Mouse (Mus musculus): ENCODE measurements at regions not wholly inside any gene's neighbourhood (a gene's known extent, or its start where the extent isn't known, plus 50 kb on each side); places are given as distances from the start of the nearest gene placed in this dataset.
"Not testable (repeated sequence)": the region's sequence is repeated elsewhere in the genome, so short reads cannot be mapped to it uniquely, and the experiment has no call there.

GRCm38 (mm10) chr10:114265927-114266326 is 536.2 kb downstream of the Trhde start:
- Histone ChIP-seq H3K4me1 (ENCODE audit: insufficient read depth, low read length) (no peaks in the 10 kb centered on the region), H3K4me3 (ENCODE audit: low read depth, low read length) (no peak overlapping the region), H3K9ac (replicated peaks; ENCODE audit: low read length, poor library complexity, severe bottlenecking) (no peak overlapping the region), H3K9me3 (ENCODE audit: low read length) (no peaks in the 10 kb centered on the region), H3K27me3 (ENCODE audit: insufficient read depth, low read length) (no peaks in the 10 kb centered on the region), H3K4me2 (ENCODE audit: low read depth, low read length, poor library complexity, severe bottlenecking) (no peak overlapping the region), H3K36me3 (ENCODE audit: insufficient read depth, low read length) (no peaks in the 10 kb centered on the region), H3K27ac (ENCODE audit: low read depth, low read length) (no peak overlapping the region)
- no peak for TF ChIP-seq CTCF (IDR thresholded peaks at IDR 0.05)
- ATAC-seq (ENCODE audit: low FRiP score) (no peak), DNase-seq (ENCODE audit: low spot score) (peak; percentile 59)
- 71% methylated on average over 4 of the region's 4 CpGs for WGBS

GRCm38 (mm10) chr10:114241606-114242005 is 560.5 kb downstream of the Trhde start:
- WGBS: 86% methylated on average over 4 of the region's 4 CpGs
- H3K27me3 ChIP-seq (ENCODE audit: insufficient read depth, low read length): no peaks in the 10 kb centered on the region
- no peaks in the 10 kb centered on the region for H3K4me1 ChIP-seq (ENCODE audit: insufficient read depth, low read length)
- no peak for DNase-seq (ENCODE audit: low spot score)
- no peak overlapping the region for H3K4me2 ChIP-seq (ENCODE audit: low read depth, low read length, poor library complexity, severe bottlenecking)
- no peak overlapping the region for H3K4me3 ChIP-seq (ENCODE audit: low read depth, low read length)
- no peak overlapping the region for H3K27ac ChIP-seq (ENCODE audit: low read depth, low read length)
- no peak for ATAC-seq (ENCODE audit: low FRiP score)
- H3K36me3 ChIP-seq (ENCODE audit: insufficient read depth, low read length): no peaks in the 10 kb centered on the region
- H3K9me3 ChIP-seq (ENCODE audit: low read length): no peaks in the 10 kb centered on the region
- no peak for TF ChIP-seq CTCF (IDR thresholded peaks at IDR 0.05)
- no peak overlapping the region for H3K9ac ChIP-seq (replicated peaks; ENCODE audit: low read length, poor library complexity, severe bottlenecking)

- TF ChIP-seq CTCF (IDR thresholded peaks at IDR 0.05): no peak
- ATAC-seq (ENCODE audit: low FRiP score): no peak
- WGBS: 49% methylated on average over 3 of the region's 3 CpGs
Observed at GRCm38 (mm10) chr10:114227635-114228034, 574.5 kb downstream of the Trhde start.

GRCm38 (mm10) chr10:114201583-114201982 is 600.5 kb downstream of the Trhde start:
- 91% methylated on average over 4 of the region's 4 CpGs for WGBS
- TF ChIP-seq CTCF (IDR thresholded peaks at IDR 0.05): 0 out of 2 replicates have a peak, but pooled peaks have one; percentile 21
- H3K4me2 ChIP-seq (ENCODE audit: low read depth, low read length, poor library complexity, severe bottlenecking): no peak overlapping the region
- H3K36me3 ChIP-seq (ENCODE audit: insufficient read depth, low read length): no peaks in the 10 kb centered on the region
- no peak overlapping the region for H3K4me3 ChIP-seq (ENCODE audit: low read depth, low read length)
- no peak for DNase-seq (ENCODE audit: low spot score)
- no peak for ATAC-seq (ENCODE audit: low FRiP score)
- H3K27ac ChIP-seq (ENCODE audit: low read depth, low read length): no peak overlapping the region
- no peak overlapping the region for H3K9ac ChIP-seq (replicated peaks; ENCODE audit: low read length, poor library complexity, severe bottlenecking)
- no peaks in the 10 kb centered on the region for H3K4me1 ChIP-seq (ENCODE audit: insufficient read depth, low read length)
- no peaks in the 10 kb centered on the region for H3K27me3 ChIP-seq (ENCODE audit: insufficient read depth, low read length)
- H3K9me3 ChIP-seq (ENCODE audit: low read length): no peaks in the 10 kb centered on the region

More at GRCm38 (mm10) chr10:114227635-114228034, 574.5 kb downstream of the Trhde start:
- H3K4me2 ChIP-seq (ENCODE audit: low read depth, low read length, poor library complexity, severe bottlenecking): no peak overlapping the region
- H3K4me3 ChIP-seq (ENCODE audit: low read depth, low read length): no peak overlapping the region
- H3K9me3 ChIP-seq (ENCODE audit: low read length): no peaks in the 10 kb centered on the region
- no peaks in the 10 kb centered on the region for H3K27me3 ChIP-seq (ENCODE audit: insufficient read depth, low read length)
- H3K4me1 ChIP-seq (ENCODE audit: insufficient read depth, low read length): no peaks in the 10 kb centered on the region
- no peak overlapping the region for H3K27ac ChIP-seq (ENCODE audit: low read depth, low read length)
- no peak overlapping the region for H3K9ac ChIP-seq (replicated peaks; ENCODE audit: low read length, poor library complexity, severe bottlenecking)
- H3K36me3 ChIP-seq (ENCODE audit: insufficient read depth, low read length): no peaks in the 10 kb centered on the region
- no peak for DNase-seq (ENCODE audit: low spot score)

- no peak for ATAC-seq (ENCODE audit: low FRiP score)
- Histone ChIP-seq H3K27me3 (ENCODE audit: insufficient read depth, low read length) (no peaks in the 10 kb centered on the region), H3K27ac (ENCODE audit: low read depth, low read length) (no peak overlapping the region), H3K36me3 (ENCODE audit: insufficient read depth, low read length) (no peaks in the 10 kb centered on the region), H3K4me2 (ENCODE audit: low read depth, low read length, poor library complexity, severe bottlenecking) (no peak overlapping the region), H3K4me1 (ENCODE audit: insufficient read depth, low read length) (no peaks in the 10 kb centered on the region), H3K9ac (replicated peaks; ENCODE audit: low read length, poor library complexity, severe bottlenecking) (no peak overlapping the region), H3K4me3 (ENCODE audit: low read depth, low read length) (no peak overlapping the region), H3K9me3 (ENCODE audit: low read length) (no peaks in the 10 kb centered on the region)
- no peak for TF ChIP-seq CTCF (IDR thresholded peaks at IDR 0.05)
- DNase-seq (ENCODE audit: low spot score): no peak
- 57% methylated on average over 2 of the region's 2 CpGs for WGBS
Observed at GRCm38 (mm10) chr10:114200939-114201338, 601.2 kb downstream of the Trhde start.

GRCm38 (mm10) chr10:114186287-114186686 is 615.8 kb downstream of the Trhde start:
- Histone ChIP-seq H3K27ac (ENCODE audit: low read depth, low read length) (no peak overlapping the region), H3K36me3 (ENCODE audit: insufficient read depth, low read length) (no peaks in the 10 kb centered on the region), H3K4me2 (ENCODE audit: low read depth, low read length, poor library complexity, severe bottlenecking) (no peak overlapping the region), H3K9me3 (ENCODE audit: low read length) (no peaks in the 10 kb centered on the region), H3K27me3 (ENCODE audit: insufficient read depth, low read length) (no peaks in the 10 kb centered on the region), H3K4me3 (ENCODE audit: low read depth, low read length) (no peak overlapping the region), H3K9ac (replicated peaks; ENCODE audit: low read length, poor library complexity, severe bottlenecking) (no peak overlapping the region), H3K4me1 (ENCODE audit: insufficient read depth, low read length) (no peaks in the 10 kb centered on the region)
- WGBS: 96% methylated on average over 1 of the region's 1 CpGs
- DNase-seq (ENCODE audit: low spot score) (no peak), ATAC-seq (ENCODE audit: low FRiP score) (no peak)
- no peak for TF ChIP-seq CTCF (IDR thresholded peaks at IDR 0.05)

- H3K36me3 ChIP-seq (ENCODE audit: insufficient read depth, low read length); DNase-seq (ENCODE audit: low spot score); H3K9me3 ChIP-seq (ENCODE audit: low read length); H3K4me1 ChIP-seq (ENCODE audit: insufficient read depth, low read length); H3K4me2 ChIP-seq (ENCODE audit: low read depth, low read length, poor library complexity, severe bottlenecking); H3K27me3 ChIP-seq (ENCODE audit: insufficient read depth, low read length); H3K27ac ChIP-seq (ENCODE audit: low read depth, low read length); H3K4me3 ChIP-seq (ENCODE audit: low read depth, low read length); H3K9ac ChIP-seq (replicated peaks; ENCODE audit: low read length, poor library complexity, severe bottlenecking); ATAC-seq (ENCODE audit: low FRiP score): not testable (repeated sequence)
- 88% methylated on average over 9 of the region's 9 CpGs for WGBS
Observed at GRCm38 (mm10) chr10:114143345-114143744, 658.8 kb downstream of the Trhde start.
